Mouse (Mus musculus) heart, embryonic 15.5 days (tissue): ENCODE results near the gene Gldc. TPM values are rescaled to one million over a fixed set of nuclear protein-coding genes. Genes with fewer than 3 reads are reported as not detected.

Experiments used
- polyA plus RNA-seq: library from polyadenylated mRNA; unstranded; fragments of >200 nt; fragmentation: Nextera tagmentation; extraction: Ambion mirVana; gene quantifications from 2 replicates; pipeline ENCODE4 v1.2.1, GENCODE M21; 2015

Gldc gene
- polyA plus RNA-seq, 1 experiment from 2014 or later: 0.83 TPM

Other genes starting within 250 kb of the Gldc start
- not detected in 2 replicates for gene Trpd52l3, start 171.6 kb downstream of the Gldc start, polyA plus RNA-seq
- 37.7 and 45.1 TPM in 2 replicates for gene Uhrf2, start 144.9 kb downstream of the Gldc start, polyA plus RNA-seq
- gene Mbl2, start 57.5 kb upstream of the Gldc start, polyA plus RNA-seq: not detected in 2 replicates